Mouse (Mus musculus): ENCODE data around the gene Foxc1. TPM values are rescaled to one million over a fixed set of nuclear protein-coding genes. Genes with fewer than 3 reads are reported as not detected.

Foxc1 gene
- polyA plus RNA-seq, 1 experiment from 2014 or later = 5.0 TPM

- Histone ChIP-seq H3K4me1 (ENCODE audit: control insufficient read depth in 2 of 2, insufficient read depth in 2 of 2, low read length in 2 of 2) (peaks cover 12 to 31% of the 10 kb centered on the region in 2 experiments), H3K27ac (replicated peaks in 1 of 2; ENCODE audit: control insufficient read depth in 1 of 2, insufficient read depth in 1 of 2, low read depth in 2 of 2, low read length in 2 of 2) (peak overlapping the region; percentile 61 to 74), H3K9ac (ENCODE audit: low read length) (peak overlapping the region; percentile 74), H3K4me2 (ENCODE audit: low read length) (peak overlapping the region; percentile 76), H3K27me3 (ENCODE audit: control insufficient read depth, insufficient read depth, low read length) (peaks cover 22% of the 10 kb centered on the region; the same call in 1 of the 2 replicates), H3K36me3 (ENCODE audit: control insufficient read depth, insufficient read depth, low read length) (no peaks in the 10 kb centered on the region), H3K9me3 (ENCODE audit: control insufficient read depth, low read length) (no peaks in the 10 kb centered on the region), H3K4me3 (ENCODE audit: control insufficient read depth in 1 of 2, insufficient read depth in 1 of 2, low read depth in 1 of 2, low read length in 2 of 2) (peak overlapping the region; percentile 27 to 41)
- 3% methylated on average over 6 of the region's 6 CpGs for WGBS
- peak; percentile 64 for ATAC-seq (ENCODE audit: insufficient number of reproducible peaks, insufficient read depth, low FRiP score, low read depth)
Measured at GRCm38 (mm10) chr13:31821050-31821449, 14.6 kb downstream of the Foxc1 start.

GRCm38 (mm10) chr13:31823316-31823715 lies 16.9 kb downstream of the Foxc1 start:
- H3K4me1 ChIP-seq (ENCODE audit: control insufficient read depth in 2 of 2, insufficient read depth in 2 of 2, low read length in 2 of 2) = peaks cover 11 to 37% of the 10 kb centered on the region in 2 experiments
- H3K4me3 ChIP-seq (ENCODE audit: control insufficient read depth in 1 of 2, insufficient read depth in 1 of 2, low read depth in 1 of 2, low read length in 2 of 2) = no peak overlapping the region
- H3K27me3 ChIP-seq (ENCODE audit: control insufficient read depth, insufficient read depth, low read length) = peaks cover 10% of the 10 kb centered on the region; the same call in 1 of the 2 replicates
- 50% methylated on average over 5 of the region's 5 CpGs for WGBS
- no peak overlapping the region for H3K27ac ChIP-seq (replicated peaks in 1 of 2; ENCODE audit: control insufficient read depth in 1 of 2, insufficient read depth in 1 of 2, low read depth in 2 of 2, low read length in 2 of 2)
- no peak for ATAC-seq (ENCODE audit: insufficient number of reproducible peaks, insufficient read depth, low FRiP score, low read depth)
- H3K9me3 ChIP-seq (ENCODE audit: control insufficient read depth, low read length) = no peaks in the 10 kb centered on the region
- H3K4me2 ChIP-seq (ENCODE audit: low read length) = no peak overlapping the region
- H3K36me3 ChIP-seq (ENCODE audit: control insufficient read depth, insufficient read depth, low read length) = no peaks in the 10 kb centered on the region
- no peak overlapping the region for H3K9ac ChIP-seq (ENCODE audit: low read length)

GRCm38 (mm10) chr13:31825180-31825579 lies 18.7 kb downstream of the Foxc1 start:
- WGBS = 71% methylated on average over 1 of the region's 1 CpGs
- peaks cover 4% of the 10 kb centered on the region; the same call in 1 of the 2 replicates for H3K27me3 ChIP-seq (ENCODE audit: control insufficient read depth, insufficient read depth, low read length)
- H3K4me2 ChIP-seq (ENCODE audit: low read length) = no peak overlapping the region
- H3K36me3 ChIP-seq (ENCODE audit: control insufficient read depth, insufficient read depth, low read length) = no peaks in the 10 kb centered on the region
- no peak overlapping the region for H3K4me3 ChIP-seq (ENCODE audit: control insufficient read depth in 1 of 2, insufficient read depth in 1 of 2, low read depth in 1 of 2, low read length in 2 of 2)
- H3K9me3 ChIP-seq (ENCODE audit: control insufficient read depth, low read length) = no peaks in the 10 kb centered on the region
- no peak for ATAC-seq (ENCODE audit: insufficient number of reproducible peaks, insufficient read depth, low FRiP score, low read depth)
- H3K4me1 ChIP-seq (ENCODE audit: control insufficient read depth in 2 of 2, insufficient read depth in 2 of 2, low read length in 2 of 2) = peaks cover 6 to 31% of the 10 kb centered on the region in 2 experiments
- no peak overlapping the region for H3K27ac ChIP-seq (replicated peaks in 1 of 2; ENCODE audit: control insufficient read depth in 1 of 2, insufficient read depth in 1 of 2, low read depth in 2 of 2, low read length in 2 of 2)
- no peak overlapping the region for H3K9ac ChIP-seq (ENCODE audit: low read length)

- Histone ChIP-seq H3K27me3 (ENCODE audit: control insufficient read depth, insufficient read depth, low read length) (peaks cover 4% of the 10 kb centered on the region; the same call in 1 of the 2 replicates), H3K36me3 (ENCODE audit: control insufficient read depth, insufficient read depth, low read length) (no peaks in the 10 kb centered on the region), H3K4me3 (ENCODE audit: control insufficient read depth in 1 of 2, insufficient read depth in 1 of 2, low read depth in 1 of 2, low read length in 2 of 2) (no peak overlapping the region), H3K9ac (ENCODE audit: low read length) (no peak overlapping the region), H3K27ac (replicated peaks in 1 of 2; ENCODE audit: control insufficient read depth in 1 of 2, insufficient read depth in 1 of 2, low read depth in 2 of 2, low read length in 2 of 2) (no peak overlapping the region), H3K9me3 (ENCODE audit: control insufficient read depth, low read length) (no peaks in the 10 kb centered on the region), H3K4me1 (ENCODE audit: control insufficient read depth in 2 of 2, insufficient read depth in 2 of 2, low read length in 2 of 2) (peaks cover 2 to 14% of the 10 kb centered on the region in 2 experiments; a peak in 3 of 4 replicates), H3K4me2 (ENCODE audit: low read length) (no peak overlapping the region)
- ATAC-seq (ENCODE audit: insufficient number of reproducible peaks, insufficient read depth, low FRiP score, low read depth) = no peak
- WGBS = 48% methylated on average over 5 of the region's 5 CpGs
Measured at GRCm38 (mm10) chr13:31827160-31827559, 20.7 kb downstream of the Foxc1 start.

GRCm38 (mm10) chr13:31827820-31828332 lies 21.4 kb downstream of the Foxc1 start:
- H3K9me3 ChIP-seq (ENCODE audit: control insufficient read depth, low read length) = no peaks in the 10 kb centered on the region
- H3K4me3 ChIP-seq (ENCODE audit: control insufficient read depth in 1 of 2, insufficient read depth in 1 of 2, low read depth in 1 of 2, low read length in 2 of 2) = no peak overlapping the region
- H3K4me1 ChIP-seq (ENCODE audit: control insufficient read depth in 2 of 2, insufficient read depth in 2 of 2, low read length in 2 of 2) = peaks cover 2 to 9% of the 10 kb centered on the region in 2 experiments; a peak in 3 of 4 replicates
- ATAC-seq (ENCODE audit: insufficient number of reproducible peaks, insufficient read depth, low FRiP score, low read depth) = no peak
- no peaks in the 10 kb centered on the region for H3K36me3 ChIP-seq (ENCODE audit: control insufficient read depth, insufficient read depth, low read length)
- no peak overlapping the region for H3K27ac ChIP-seq (replicated peaks in 1 of 2; ENCODE audit: control insufficient read depth in 1 of 2, insufficient read depth in 1 of 2, low read depth in 2 of 2, low read length in 2 of 2)
- H3K4me2 ChIP-seq (ENCODE audit: low read length) = no peak overlapping the region
- H3K27me3 ChIP-seq (ENCODE audit: control insufficient read depth, insufficient read depth, low read length) = peaks cover 4% of the 10 kb centered on the region; the same call in 1 of the 2 replicates
- 37% methylated on average over 3 of the region's 3 CpGs for WGBS
- no peak overlapping the region for H3K9ac ChIP-seq (ENCODE audit: low read length)

GRCm38 (mm10) chr13:31828446-31828845 lies 22.0 kb downstream of the Foxc1 start:
- ATAC-seq (ENCODE audit: insufficient number of reproducible peaks, insufficient read depth, low FRiP score, low read depth) = no peak
- H3K9ac ChIP-seq (ENCODE audit: low read length) = no peak overlapping the region
- no peaks in the 10 kb centered on the region for H3K36me3 ChIP-seq (ENCODE audit: control insufficient read depth, insufficient read depth, low read length)
- H3K27ac ChIP-seq (replicated peaks in 1 of 2; ENCODE audit: control insufficient read depth in 1 of 2, insufficient read depth in 1 of 2, low read depth in 2 of 2, low read length in 2 of 2) = no peak overlapping the region
- 79% methylated on average over 4 of the region's 4 CpGs for WGBS
- peaks cover 2 to 9% of the 10 kb centered on the region in 2 experiments; a peak in 3 of 4 replicates for H3K4me1 ChIP-seq (ENCODE audit: control insufficient read depth in 2 of 2, insufficient read depth in 2 of 2, low read length in 2 of 2)
- peaks cover 4% of the 10 kb centered on the region; the same call in 1 of the 2 replicates for H3K27me3 ChIP-seq (ENCODE audit: control insufficient read depth, insufficient read depth, low read length)
- no peak overlapping the region for H3K4me3 ChIP-seq (ENCODE audit: control insufficient read depth in 1 of 2, insufficient read depth in 1 of 2, low read depth in 1 of 2, low read length in 2 of 2)
- no peak overlapping the region for H3K4me2 ChIP-seq (ENCODE audit: low read length)
- H3K9me3 ChIP-seq (ENCODE audit: control insufficient read depth, low read length) = no peaks in the 10 kb centered on the region

GRCm38 (mm10) chr13:31830332-31830731 lies 23.9 kb downstream of the Foxc1 start:
- no peak overlapping the region for H3K4me2 ChIP-seq (ENCODE audit: low read length)
- H3K36me3 ChIP-seq (ENCODE audit: control insufficient read depth, insufficient read depth, low read length) = no peaks in the 10 kb centered on the region
- ATAC-seq (ENCODE audit: insufficient number of reproducible peaks, insufficient read depth, low FRiP score, low read depth) = 0 out of 2 replicates have a peak, but pooled peaks have one; percentile 63
- H3K4me1 ChIP-seq (ENCODE audit: control insufficient read depth in 2 of 2, insufficient read depth in 2 of 2, low read length in 2 of 2) = peaks cover 2 to 9% of the 10 kb centered on the region in 2 experiments; a peak in 2 of 4 replicates
- WGBS = 46% methylated on average over 9 of the region's 9 CpGs
- peaks cover 2% of the 10 kb centered on the region; the same call in 1 of the 2 replicates for H3K27me3 ChIP-seq (ENCODE audit: control insufficient read depth, insufficient read depth, low read length)
- H3K9ac ChIP-seq (ENCODE audit: low read length) = no peak overlapping the region
- 0 out of 4 replicates have a peak overlapping the region, but pooled peaks of 1 of the 2 experiments have one; percentile 27 for H3K27ac ChIP-seq (replicated peaks in 1 of 2; ENCODE audit: control insufficient read depth in 1 of 2, insufficient read depth in 1 of 2, low read depth in 2 of 2, low read length in 2 of 2)
- no peak overlapping the region for H3K4me3 ChIP-seq (ENCODE audit: control insufficient read depth in 1 of 2, insufficient read depth in 1 of 2, low read depth in 1 of 2, low read length in 2 of 2)
- H3K9me3 ChIP-seq (ENCODE audit: control insufficient read depth, low read length) = no peaks in the 10 kb centered on the region
